Mouse (Mus musculus): ENCODE results near the gene Omd. TPM values are rescaled to one million over a fixed set of nuclear protein-coding genes. Genes with fewer than 3 reads are reported as not detected.
A peak's percentile ranks its signal among the peaks of the same experiment; 100 is the strongest.
"Not testable (repeated sequence)": the region's sequence is repeated elsewhere in the genome, so short reads cannot be mapped to it uniquely, and the experiment has no call there.

Omd gene
- polyA plus RNA-seq, 1 experiment from 2014 or later: 1.1 TPM

DNA sequence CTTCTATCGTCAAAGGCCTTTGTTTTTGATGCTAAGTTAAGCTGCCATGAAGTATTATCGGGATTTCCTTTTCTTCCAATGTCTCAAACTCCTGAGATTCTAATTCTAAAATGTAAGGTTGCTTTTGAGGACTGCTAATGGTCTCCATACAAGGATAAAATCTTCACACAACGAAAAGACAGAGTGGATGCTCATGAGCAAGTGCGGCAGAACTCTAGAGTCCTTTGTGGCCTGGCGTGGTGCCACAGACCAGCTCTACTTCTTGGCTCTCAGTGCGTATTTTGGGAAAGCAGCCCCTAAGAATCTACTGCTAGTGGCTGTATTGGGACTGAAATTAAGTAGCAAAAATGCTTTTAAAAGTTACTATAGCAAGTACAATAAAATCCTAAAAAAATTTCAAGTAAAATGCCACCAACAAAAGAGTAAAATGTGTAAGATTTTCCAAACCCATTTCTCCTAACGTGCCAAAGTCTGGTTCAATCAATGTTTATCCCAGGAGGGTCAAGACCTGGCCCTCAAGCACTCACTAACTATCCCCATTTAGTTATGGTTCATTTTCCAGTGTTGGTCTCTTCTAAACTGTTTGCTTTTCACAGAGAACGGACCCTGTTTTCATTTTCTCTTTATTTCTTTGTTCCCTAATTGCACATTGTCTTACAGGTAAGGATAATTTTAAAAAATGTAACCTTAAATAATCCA, 2.2 kb downstream of the Omd start:
- Histone ChIP-seq H3K27ac (ENCODE audit: low read length) (peak overlapping the region; percentile 36), H3K36me3 (ENCODE audit: control insufficient read depth, insufficient read depth, low read length) (no peaks in the 10 kb centered on the region), H3K9ac (ENCODE audit: low read length) (no peak overlapping the region), H3K4me1 (ENCODE audit: control insufficient read depth, insufficient read depth, low read length) (peaks cover 9% of the 10 kb centered on the region; the same call in 1 of the 2 replicates), H3K4me2 (ENCODE audit: low read depth, low read length) (no peak overlapping the region), H3K9me3 (replicated peaks; ENCODE audit: control insufficient read depth, low read length) (no peaks in the 10 kb centered on the region), H3K27me3 (ENCODE audit: control insufficient read depth, insufficient read depth, low read length) (no peaks in the 10 kb centered on the region), H3K4me3 (replicated peaks; ENCODE audit: low read length) (no peak overlapping the region)
- no peak for ATAC-seq (ENCODE audit: insufficient read depth, low FRiP score)
- WGBS: 56% methylated on average over 8 of the region's 8 CpGs

DNA sequence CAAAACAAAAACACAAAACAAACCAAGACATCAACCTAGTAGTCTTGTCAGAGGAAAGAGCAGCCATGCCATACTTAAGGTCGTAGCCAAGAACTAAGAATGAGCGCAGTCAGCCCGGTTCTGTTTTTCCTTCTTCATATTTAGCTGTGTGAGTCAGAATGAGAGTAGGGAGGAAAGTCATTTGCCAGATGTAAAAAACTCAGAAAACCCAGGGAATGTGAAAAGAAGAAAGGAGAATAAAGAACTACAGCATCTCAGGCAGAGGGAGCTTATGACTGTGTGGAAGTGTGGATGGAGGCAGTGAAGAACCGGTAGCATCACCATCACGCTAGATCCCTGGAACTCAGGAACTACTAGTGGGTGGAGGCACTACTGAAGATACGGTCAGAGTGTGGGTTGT, 3.8 kb downstream of the Omd start:
- H3K9me3 ChIP-seq (replicated peaks; ENCODE audit: control insufficient read depth, low read length): no peaks in the 10 kb centered on the region
- H3K36me3 ChIP-seq (ENCODE audit: control insufficient read depth, insufficient read depth, low read length): no peaks in the 10 kb centered on the region
- H3K27ac ChIP-seq (ENCODE audit: low read length): no peak overlapping the region
- H3K4me1 ChIP-seq (ENCODE audit: control insufficient read depth, insufficient read depth, low read length): peaks cover 9% of the 10 kb centered on the region; the same call in 1 of the 2 replicates
- 90% methylated on average over 6 of the region's 6 CpGs for WGBS
- no peak for ATAC-seq (ENCODE audit: insufficient read depth, low FRiP score)
- no peak overlapping the region for H3K4me3 ChIP-seq (replicated peaks; ENCODE audit: low read length)
- no peaks in the 10 kb centered on the region for H3K27me3 ChIP-seq (ENCODE audit: control insufficient read depth, insufficient read depth, low read length)
- no peak overlapping the region for H3K9ac ChIP-seq (ENCODE audit: low read length)
- no peak overlapping the region for H3K4me2 ChIP-seq (ENCODE audit: low read depth, low read length)

DNA sequence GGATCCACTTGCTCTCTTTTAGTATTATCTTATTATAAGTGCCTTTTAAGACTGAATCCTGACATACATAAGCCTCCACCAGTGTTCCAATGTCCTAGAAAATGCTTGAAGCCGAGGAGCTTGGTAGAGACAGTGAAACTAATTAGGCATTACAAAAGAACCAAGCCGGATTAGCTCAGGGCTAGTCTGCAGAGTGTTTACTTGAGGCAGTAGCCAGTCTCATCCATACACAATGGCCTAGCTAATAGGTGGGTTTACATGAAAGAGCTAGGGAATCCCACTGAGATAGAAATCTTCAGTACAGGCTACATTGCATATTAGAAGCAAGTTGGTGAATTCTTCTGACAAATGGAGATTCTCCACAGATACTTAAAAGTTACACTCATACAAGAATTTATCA, 20.3 kb downstream of the Omd start:
- not testable (repeated sequence) for H3K4me1 ChIP-seq (ENCODE audit: control insufficient read depth, insufficient read depth, low read length); H3K9ac ChIP-seq (ENCODE audit: low read length); H3K27me3 ChIP-seq (ENCODE audit: control insufficient read depth, insufficient read depth, low read length); H3K4me3 ChIP-seq (replicated peaks; ENCODE audit: low read length); H3K27ac ChIP-seq (ENCODE audit: low read length); H3K4me2 ChIP-seq (ENCODE audit: low read depth, low read length); H3K9me3 ChIP-seq (replicated peaks; ENCODE audit: control insufficient read depth, low read length); H3K36me3 ChIP-seq (ENCODE audit: control insufficient read depth, insufficient read depth, low read length); ATAC-seq (ENCODE audit: insufficient read depth, low FRiP score)
- WGBS: 80% methylated on average over 2 of the region's 2 CpGs

DNA sequence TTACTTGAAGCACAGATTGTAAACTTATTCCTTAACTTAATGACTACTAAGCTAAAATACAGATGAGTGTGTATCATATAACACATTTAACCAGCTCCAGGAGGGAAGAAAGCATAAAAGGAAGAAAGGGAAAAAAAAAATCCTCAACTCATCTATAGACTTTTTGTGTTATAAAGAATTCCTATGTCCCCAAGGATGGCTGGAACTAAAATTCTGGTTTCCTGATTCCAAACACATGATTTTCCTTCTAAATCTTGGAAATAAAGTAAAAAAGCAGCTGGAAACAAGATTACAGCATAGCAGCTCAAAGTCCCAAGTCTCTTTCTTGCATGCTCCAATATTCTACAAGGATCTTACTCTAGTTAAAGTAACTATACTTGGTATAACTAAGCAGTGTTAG, 21.3 kb downstream of the Omd start:
- H3K27me3 ChIP-seq (ENCODE audit: control insufficient read depth, insufficient read depth, low read length): no peaks in the 10 kb centered on the region
- no peaks in the 10 kb centered on the region for H3K9me3 ChIP-seq (replicated peaks; ENCODE audit: control insufficient read depth, low read length)
- H3K4me2 ChIP-seq (ENCODE audit: low read depth, low read length): no peak overlapping the region
- no peak overlapping the region for H3K27ac ChIP-seq (ENCODE audit: low read length)
- ATAC-seq (ENCODE audit: insufficient read depth, low FRiP score): no peak
- H3K9ac ChIP-seq (ENCODE audit: low read length): no peak overlapping the region
- H3K36me3 ChIP-seq (ENCODE audit: control insufficient read depth, insufficient read depth, low read length): no peaks in the 10 kb centered on the region
- no peak overlapping the region for H3K4me3 ChIP-seq (replicated peaks; ENCODE audit: low read length)
- no peaks in the 10 kb centered on the region for H3K4me1 ChIP-seq (ENCODE audit: control insufficient read depth, insufficient read depth, low read length)

DNA sequence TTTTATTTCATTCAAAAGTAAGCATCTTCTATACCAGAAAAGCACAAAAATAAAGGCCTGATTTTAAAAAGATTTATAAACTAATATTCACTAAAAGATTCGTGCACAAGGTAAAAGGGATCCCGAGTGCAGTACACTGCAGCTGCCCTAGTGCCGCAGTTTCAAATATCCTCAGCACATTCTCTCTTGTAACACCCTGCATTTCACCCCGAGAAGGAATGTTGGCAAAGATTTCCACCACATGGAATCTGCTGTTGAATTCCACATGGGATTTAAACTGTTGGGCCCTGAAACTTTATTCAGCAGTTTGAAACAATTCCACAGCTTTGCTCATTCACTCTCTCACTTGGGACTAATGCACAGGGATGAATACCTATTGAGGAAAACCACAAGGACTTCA, 25.5 kb downstream of the Omd start, which contains the start of gene Ogn:
Gene Ogn, plus strand, starts transcription at position 333 of the 400 bp plus-strand sequence.
- 39% methylated on average over 4 of the region's 4 CpGs for WGBS
- Histone ChIP-seq H3K4me3 (replicated peaks; ENCODE audit: low read length) (peak within 1 kb of the TSS; percentile 46), H3K9ac (ENCODE audit: low read length) (no peak within 1 kb of the TSS), H3K27ac (ENCODE audit: low read length) (peak within 1 kb of the TSS; percentile 92), H3K4me1 (ENCODE audit: control insufficient read depth, insufficient read depth, low read length) (no peaks in the 10 kb centered on the region), H3K4me2 (ENCODE audit: low read depth, low read length) (peak within 1 kb of the TSS; percentile 45; the same call in 1 of the 2 replicates), H3K27me3 (ENCODE audit: control insufficient read depth, insufficient read depth, low read length) (no peaks in the 10 kb centered on the region), H3K9me3 (replicated peaks; ENCODE audit: control insufficient read depth, low read length) (no peaks in the 10 kb centered on the region), H3K36me3 (ENCODE audit: control insufficient read depth, insufficient read depth, low read length) (no peaks in the 10 kb centered on the region)
- ATAC-seq (ENCODE audit: insufficient read depth, low FRiP score): no peak

DNA sequence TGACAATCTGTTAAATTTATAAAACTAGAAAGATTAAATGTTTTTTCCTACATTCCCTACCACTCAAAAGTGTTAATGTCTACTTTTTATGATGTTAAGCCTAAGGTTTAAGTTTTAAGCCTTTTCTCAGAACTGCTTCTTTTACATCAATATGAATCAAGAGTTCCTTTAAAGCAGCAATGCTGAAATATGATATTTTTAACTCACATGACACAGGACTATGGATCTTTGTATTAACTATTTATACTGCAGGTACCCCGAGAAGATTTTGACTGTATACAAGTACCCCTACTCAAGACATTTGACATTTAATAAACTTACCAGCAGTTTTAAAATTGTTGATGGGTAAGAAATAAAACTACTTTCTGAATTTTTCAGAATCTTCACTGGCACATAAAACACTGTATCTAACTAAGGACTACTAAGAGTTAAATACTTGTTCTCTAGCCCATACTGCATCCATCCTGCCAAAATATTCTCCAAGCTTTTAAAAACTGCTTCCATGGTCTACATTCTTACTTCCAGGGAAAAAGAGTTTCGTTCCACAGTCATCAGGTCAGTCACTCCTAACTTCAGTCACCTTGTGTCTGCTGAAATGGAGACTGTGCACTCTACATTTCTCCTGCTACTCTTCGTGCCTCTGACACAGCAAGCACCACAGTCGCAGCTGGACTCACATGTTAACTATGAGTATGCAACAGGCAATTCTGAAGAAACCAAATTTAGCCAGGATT, 26.5 kb downstream of the Omd start:
- H3K27me3 ChIP-seq (ENCODE audit: control insufficient read depth, insufficient read depth, low read length): no peaks in the 10 kb centered on the region
- peak overlapping the region; percentile 46 for H3K4me3 ChIP-seq (replicated peaks; ENCODE audit: low read length)
- H3K9me3 ChIP-seq (replicated peaks; ENCODE audit: control insufficient read depth, low read length): no peaks in the 10 kb centered on the region
- ATAC-seq (ENCODE audit: insufficient read depth, low FRiP score): no peak
- H3K4me1 ChIP-seq (ENCODE audit: control insufficient read depth, insufficient read depth, low read length): no peaks in the 10 kb centered on the region
- H3K4me2 ChIP-seq (ENCODE audit: low read depth, low read length): peak overlapping the region; percentile 45
- peak overlapping the region; percentile 92 for H3K27ac ChIP-seq (ENCODE audit: low read length)
- H3K36me3 ChIP-seq (ENCODE audit: control insufficient read depth, insufficient read depth, low read length): no peaks in the 10 kb centered on the region
- H3K9ac ChIP-seq (ENCODE audit: low read length): peak overlapping the region; percentile 51
- 43% methylated on average over 4 of the region's 4 CpGs for WGBS

DNA sequence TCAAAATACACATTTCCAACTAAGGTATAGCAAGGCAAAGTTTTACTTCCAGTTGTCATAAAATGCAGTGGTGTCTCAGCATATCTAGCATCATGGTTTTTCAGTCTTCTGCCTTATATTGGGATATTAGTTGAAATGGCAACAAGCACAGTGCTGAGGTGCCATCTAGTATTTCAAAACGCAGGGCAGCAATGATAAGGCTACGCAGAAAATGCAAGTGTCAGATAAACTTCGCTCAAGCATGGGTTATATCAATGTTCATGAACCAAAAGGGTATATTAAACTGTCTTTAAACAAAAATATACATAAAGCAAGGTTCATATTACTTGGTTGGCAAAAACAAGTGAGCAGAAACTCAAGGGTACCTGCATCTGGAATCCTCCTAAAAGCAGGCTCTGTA, 34.8 kb downstream of the Omd start:
- ATAC-seq (ENCODE audit: insufficient read depth, low FRiP score): no peak
- H3K36me3 ChIP-seq (ENCODE audit: control insufficient read depth, insufficient read depth, low read length): no peaks in the 10 kb centered on the region
- no peaks in the 10 kb centered on the region for H3K27me3 ChIP-seq (ENCODE audit: control insufficient read depth, insufficient read depth, low read length)

DNA sequence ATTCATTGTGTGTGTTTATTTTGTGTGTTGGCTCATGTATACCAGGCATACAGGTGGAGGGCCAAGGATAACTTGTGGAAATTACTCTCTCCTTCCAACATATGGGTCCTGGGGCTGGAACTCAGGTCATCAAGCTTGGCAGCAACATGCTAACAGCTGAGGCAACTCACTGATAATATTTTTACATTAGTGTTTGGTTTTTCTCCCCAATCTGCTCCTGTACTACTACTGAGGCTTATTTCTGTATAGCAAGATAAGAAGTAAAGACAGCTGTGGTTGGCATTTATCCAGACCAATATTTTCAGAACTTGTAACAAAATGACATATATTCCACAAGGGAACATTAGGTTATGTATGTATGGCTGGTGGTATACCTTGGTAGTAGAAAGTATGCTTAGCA, 36.1 kb downstream of the Omd start:
- Histone ChIP-seq H3K4me1 (ENCODE audit: control insufficient read depth, insufficient read depth, low read length) (no peaks in the 10 kb centered on the region), H3K27ac (ENCODE audit: low read length) (no peak overlapping the region), H3K4me2 (ENCODE audit: low read depth, low read length) (no peak overlapping the region), H3K36me3 (ENCODE audit: control insufficient read depth, insufficient read depth, low read length) (no peaks in the 10 kb centered on the region), H3K9me3 (replicated peaks; ENCODE audit: control insufficient read depth, low read length) (no peaks in the 10 kb centered on the region), H3K27me3 (ENCODE audit: control insufficient read depth, insufficient read depth, low read length) (no peaks in the 10 kb centered on the region), H3K4me3 (replicated peaks; ENCODE audit: low read length) (no peak overlapping the region), H3K9ac (ENCODE audit: low read length) (no peak overlapping the region)
- no peak for ATAC-seq (ENCODE audit: insufficient read depth, low FRiP score)

More for the DNA sequence above, 34.8 kb downstream of the Omd start:
- WGBS: 88% methylated on average over 3 of the region's 3 CpGs
- Histone ChIP-seq H3K4me2 (ENCODE audit: low read depth, low read length) (no peak overlapping the region), H3K9me3 (replicated peaks; ENCODE audit: control insufficient read depth, low read length) (no peaks in the 10 kb centered on the region), H3K4me1 (ENCODE audit: control insufficient read depth, insufficient read depth, low read length) (no peaks in the 10 kb centered on the region), H3K9ac (ENCODE audit: low read length) (no peak overlapping the region), H3K4me3 (replicated peaks; ENCODE audit: low read length) (no peak overlapping the region), H3K27ac (ENCODE audit: low read length) (no peak overlapping the region)

DNA sequence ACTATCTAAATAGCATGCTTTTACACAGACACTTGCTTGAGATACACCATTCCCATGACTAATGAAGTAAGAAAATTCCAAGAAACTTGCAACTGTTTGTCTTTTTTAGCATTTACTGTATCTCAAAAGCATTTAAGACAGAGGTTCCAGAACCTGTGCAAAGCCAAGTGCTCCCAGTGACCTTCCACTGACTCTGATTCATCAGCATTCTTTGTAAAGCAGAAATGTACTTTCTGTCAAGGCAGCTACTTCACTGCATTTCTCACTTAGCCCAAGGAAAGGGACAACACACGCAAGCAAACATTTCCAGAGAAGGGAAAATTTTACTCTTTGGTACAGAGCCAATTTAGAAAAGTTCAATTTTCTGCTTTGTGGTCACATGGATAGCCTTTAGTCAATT, 41.0 kb downstream of the Omd start:
- Histone ChIP-seq H3K4me2 (ENCODE audit: low read depth, low read length) (no peak overlapping the region), H3K9ac (ENCODE audit: low read length) (no peak overlapping the region), H3K27ac (ENCODE audit: low read length) (no peak overlapping the region), H3K4me1 (ENCODE audit: control insufficient read depth, insufficient read depth, low read length) (no peaks in the 10 kb centered on the region), H3K9me3 (replicated peaks; ENCODE audit: control insufficient read depth, low read length) (no peaks in the 10 kb centered on the region), H3K27me3 (ENCODE audit: control insufficient read depth, insufficient read depth, low read length) (no peaks in the 10 kb centered on the region), H3K36me3 (ENCODE audit: control insufficient read depth, insufficient read depth, low read length) (no peaks in the 10 kb centered on the region), H3K4me3 (replicated peaks; ENCODE audit: low read length) (no peak overlapping the region)
- ATAC-seq (ENCODE audit: insufficient read depth, low FRiP score): no peak
- 58% methylated on average over 1 of the region's 1 CpGs for WGBS
